Mouse (Mus musculus) heart, adult 10 weeks (tissue): Measurements from ENCODE around the gene Olfr49. TPM values are rescaled to one million over a fixed set of nuclear protein-coding genes. Genes with fewer than 3 reads are reported as not detected.

Experiments
- polyA plus RNA-seq: library from polyadenylated mRNA; stranded (reverse); fragments of 350-450 nt; fragmentation: Illumina TruSeq; extraction: RNeasy Lipid Tissue Mini Kit (QIAGEN cat#74804); gene quantifications from one replicate; pipeline ENCODE4 v1.2.3, GENCODE M21; 2014; ENCODE audit warnings: low read depth, low replicate concordance

Gene Olfr49
- polyA plus RNA-seq = not detected

DNA sequence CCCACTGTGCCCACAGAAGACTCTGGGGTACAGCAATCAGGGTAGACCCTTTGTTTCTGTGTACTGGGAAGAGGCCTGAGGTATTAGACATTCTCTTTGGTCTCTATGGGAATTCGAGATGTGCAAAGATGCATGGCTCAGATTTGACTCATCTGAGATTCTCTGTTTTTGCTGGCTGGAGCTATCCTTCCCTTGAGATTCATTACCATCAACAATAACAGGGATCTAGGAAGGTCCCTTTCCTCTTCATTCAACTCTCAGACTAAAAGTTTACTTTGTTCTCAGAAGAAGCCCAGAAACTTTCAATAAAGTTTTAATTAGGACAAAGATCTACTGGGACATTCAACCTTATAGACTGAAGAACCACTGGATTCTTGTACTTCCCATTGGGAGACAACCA lies at the start of gene Olfr49:
TSS of gene Olfr49 (minus strand) at position 101 of the 400 bp plus-strand sequence.

DNA sequence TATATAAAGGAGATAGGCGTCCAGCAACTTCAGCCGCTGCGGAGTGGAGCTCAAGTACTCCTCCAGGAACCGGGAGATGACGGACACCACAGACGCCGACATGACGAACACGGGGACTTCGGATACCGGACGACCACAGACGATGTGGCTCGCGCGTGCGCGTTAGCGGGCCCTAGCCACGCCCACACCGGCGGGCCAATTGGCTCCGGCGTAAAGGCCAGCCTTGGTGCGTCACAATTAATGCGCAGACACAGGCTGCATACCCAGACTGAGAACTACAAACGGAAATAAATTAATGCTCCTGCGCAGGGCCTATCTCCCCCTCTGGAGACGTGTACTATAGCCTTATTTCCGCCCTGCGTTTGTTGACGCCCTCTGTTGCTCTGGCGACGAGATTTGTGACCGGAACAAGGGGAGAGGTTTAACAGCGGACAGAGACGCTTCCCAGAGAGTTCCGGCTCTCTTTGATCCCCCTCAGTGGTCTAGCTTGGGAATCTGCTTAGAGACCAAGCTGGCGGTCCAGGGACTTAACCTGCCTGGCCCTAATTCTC lies 30.9 kb downstream of the Olfr49 start, which contains the start of the genes Dad1 and Abhd4:
TSS of gene Dad1 (minus strand) at position 364 of the 551 bp plus-strand sequence.
TSS of gene Abhd4 (plus strand) at position 448 of the 551 bp plus-strand sequence.

Other genes starting within 250 kb of the Olfr49 start
- 110 TPM for gene Dad1, start 30.8 kb downstream of the Olfr49 start, polyA plus RNA-seq
- gene Abhd4, start 30.8 kb downstream of the Olfr49 start, polyA plus RNA-seq = 50.5 TPM
- 88.7 TPM for gene Oxa1l, start 75.9 kb upstream of the Olfr49 start, polyA plus RNA-seq
- gene Slc7a7, start 132.8 kb upstream of the Olfr49 start, polyA plus RNA-seq = 13.5 TPM
- 135 TPM for gene Mrpl52, start 142.0 kb upstream of the Olfr49 start, polyA plus RNA-seq
- 17.9 TPM for gene Mmp14, start 146.7 kb upstream of the Olfr49 start, polyA plus RNA-seq
- 37.3 TPM for gene Lrp10, start 179.2 kb upstream of the Olfr49 start, polyA plus RNA-seq
- not detected for gene Rem2, start 191.2 kb upstream of the Olfr49 start, polyA plus RNA-seq
- gene Prmt5, start 232.6 kb upstream of the Olfr49 start, polyA plus RNA-seq = 33.3 TPM